In the genomic region with DNA sequence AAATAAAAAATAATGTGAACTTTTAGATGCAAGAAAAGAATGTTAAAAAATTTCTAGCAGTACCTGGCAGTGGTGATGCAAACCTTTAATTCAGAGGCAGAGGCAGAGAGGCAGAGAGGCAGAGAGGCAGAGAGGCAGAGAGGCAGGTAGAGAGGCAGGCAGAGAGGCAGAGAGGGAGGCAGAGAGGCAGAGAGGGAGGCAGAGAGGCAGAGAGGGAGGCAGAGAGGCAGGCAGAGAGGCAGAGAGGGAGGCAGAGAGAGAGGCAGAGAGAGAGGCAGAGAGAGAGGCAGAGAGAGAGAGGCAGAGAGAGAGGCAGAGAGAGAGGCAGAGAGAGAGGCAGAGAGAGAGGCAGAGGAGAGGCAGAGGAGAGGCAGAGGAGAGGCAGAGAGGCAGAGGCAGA, we compare ENCODE assay signal across 5 mouse cellular contexts. TPM values are rescaled to one million over a fixed set of nuclear protein-coding genes. Genes with fewer than 3 reads are reported as not detected.
DNase-seq lines count a peak whose midpoint lies in the region; ATAC-seq lines count a peak whose summit lies in the region.
"Not testable (repeated sequence)": the region's sequence is repeated elsewhere in the genome, so short reads cannot be mapped to it uniquely, and the experiment has no call there.

No protein-coding gene starts in this region.

- H3K9ac ChIP-seq in midbrain, embryonic 11.5 days (ENCODE audit: low read length), result not testable (repeated sequence)

- H3K27ac ChIP-seq in midbrain, embryonic 11.5 days (ENCODE audit: low read depth, low read length), result not testable (repeated sequence)

- H3K36me3 ChIP-seq in midbrain, embryonic 11.5 days (ENCODE audit: control insufficient read depth, insufficient read depth, low read length), result not testable (repeated sequence)

- not testable (repeated sequence) for H3K4me2 ChIP-seq in midbrain, embryonic 11.5 days

- H3K4me3 ChIP-seq in midbrain, embryonic 11.5 days (ENCODE audit: low read depth, low read length), result not testable (repeated sequence)

- H3K9me3 ChIP-seq in midbrain, embryonic 11.5 days (ENCODE audit: control insufficient read depth, low read length), result not testable (repeated sequence)

- H3K4me1 ChIP-seq in midbrain, embryonic 11.5 days (ENCODE audit: control insufficient read depth, insufficient read depth, low read length), result not testable (repeated sequence)

- not testable (repeated sequence) for ATAC-seq in midbrain, embryonic 11.5 days (ENCODE audit: low FRiP score)

- peak; percentile 81 for DNase-seq in heart, adult 11 months
- peak; percentile 17 for DNase-seq in midbrain, embryonic 11.5 days (ENCODE audit: low spot score, missing footprints)
- peak; percentile 25 to 69 for DNase-seq in spleen, postnatal 4 days (ENCODE audit: low spot score in 2 of 2)
- peak; percentile 51 for DNase-seq in testis, postnatal 10 days (ENCODE audit: low spot score)
- peak; percentile 9 for DNase-seq in thymus, postnatal 14 days

- H3K27me3 ChIP-seq in midbrain, embryonic 11.5 days (ENCODE audit: control insufficient read depth, insufficient read depth, low read length), result not testable (repeated sequence)

RNA-seq across cellular contexts. Expression of a gene that starts 35.0 kb away (rescaled TPM):
- polyA plus RNA-seq in midbrain, embryonic 11.5 days (2014; fragmentation: Nextera tagmentation; extraction: Ambion mirVana), result 2.7 and 2.8 TPM in 2 replicates

RNA-seq across cellular contexts. Expression of a gene that starts 50.2 kb away (rescaled TPM):
- 122 and 132 TPM in 2 replicates for polyA plus RNA-seq in midbrain, embryonic 11.5 days (2014; fragmentation: Nextera tagmentation; extraction: Ambion mirVana)

Comparison
In these comparisons a context has a peak if more than half of its experiments do, and no peak if none do; other contexts are left out.
1. DNase-seq: peak in every context shown above with its lines; median percentile 81 in heart, adult 11 months; 51 in testis, postnatal 10 days; 47 in spleen, postnatal 4 days; 17 in midbrain, embryonic 11.5 days; 9 in thymus, postnatal 14 days.